Mouse (Mus musculus) heart, embryonic 13.5 days (tissue): ENCODE results near the gene Supt5. TPM values are rescaled to one million over a fixed set of nuclear protein-coding genes. Genes with fewer than 3 reads are reported as not detected.
"Not testable (repeated sequence)": the region's sequence is repeated elsewhere in the genome, so short reads cannot be mapped to it uniquely, and the experiment has no call there.

Experiments used
- ATAC-seq: fragments of 200-750 bp; cut with Nextera tagmentation; 2 replicates; pipeline ENCODE4 v1.8.0; 2017; ENCODE audit warnings: moderate TSS enrichment; ENCODE audit not compliant: insufficient number of reproducible peaks, low FRiP score, low TSS enrichment; ENCODE audit errors: extremely low read depth
- H3K27ac ChIP-seq: fragments of 300-500 bp; sonication (generic); replicated peaks from 2 replicates; pipeline ENCODE4 v1.5.1; 2015; ENCODE audit warnings: moderate library complexity, mild to moderate bottlenecking, inconsistent platforms
- H3K27me3 ChIP-seq: fragments of 300-500 bp; sonication (generic); replicated peaks from 2 replicates; pipeline ENCODE4 v1.6.1; 2015; ENCODE audit warnings: mild to moderate bottlenecking, inconsistent platforms
- H3K36me3 ChIP-seq: fragments of 300-500 bp; sonication (generic); 2 replicates; pipeline ENCODE4 v1.6.1; 2015; ENCODE audit warnings: mild to moderate bottlenecking, inconsistent platforms
- H3K4me1 ChIP-seq: fragments of 300-500 bp; sonication (generic); 2 replicates; pipeline ENCODE4 v1.6.1; 2015; ENCODE audit warnings: inconsistent platforms
- H3K4me2 ChIP-seq: fragments of 300-500 bp; sonication (generic); 2 replicates; pipeline ENCODE4 v1.6.1; 2015; ENCODE audit warnings: inconsistent platforms, mild to moderate bottlenecking, moderate library complexity
- H3K4me3 ChIP-seq: fragments of 300-500 bp; sonication (generic); 2 replicates; pipeline ENCODE4 v1.5.1; 2015; ENCODE audit warnings: moderate library complexity, mild to moderate bottlenecking, inconsistent platforms
- H3K9ac ChIP-seq: fragments of 300-500 bp; sonication (generic); 2 replicates; pipeline ENCODE4 v1.6.1; 2015; ENCODE audit warnings: inconsistent platforms, mild to moderate bottlenecking, moderate library complexity
- H3K9me3 ChIP-seq: fragments of 300-500 bp; sonication (generic); 2 replicates; pipeline ENCODE4 v1.6.1; 2016; ENCODE audit warnings: inconsistent platforms
- WGBS: fragments of 180-500 bp; shearing (Covaris S2); methylation state at CpG from one replicate; pipeline ENCODE4 v1.1.7; 2015; ENCODE audit warnings: mixed read lengths; 5-methylcytosine and 5-hydroxymethylcytosine counted together
- polyA plus RNA-seq: library from polyadenylated mRNA; unstranded; fragments of >200 nt; fragmentation: Nextera tagmentation; extraction: Ambion mirVana; gene quantifications from 2 replicates; pipeline ENCODE4 v1.2.1, GENCODE M21; 2015

Supt5 gene
- polyA plus RNA-seq = 60.1 and 62.3 TPM in 2 replicates

GRCm38 (mm10) chr7:28338108-28338998 lies at the start of gene Supt5:
Gene Supt5 (minus strand): TSS chr7:28338746.
- WGBS = under 1% methylated on average over 77 of the region's 77 CpGs

GRCm38 (mm10) chr7:28387384-28387783 lies 48.8 kb upstream of the Supt5 start:
- ATAC-seq = not testable (repeated sequence)
- 84% methylated on average over 7 of the region's 7 CpGs for WGBS

More at GRCm38 (mm10) chr7:28338108-28338998, at the start of gene Supt5:
- Histone ChIP-seq H3K9ac (peak within 1 kb of the TSS; percentile 95), H3K9me3 (no peaks in the 10 kb centered on the region), H3K4me1 (peaks cover 21% of the 10 kb centered on the region), H3K27ac (peak within 1 kb of the TSS; percentile 91), H3K4me3 (peak within 1 kb of the TSS; percentile 79), H3K36me3 (peaks cover 24% of the 10 kb centered on the region), H3K27me3 (no peaks in the 10 kb centered on the region), H3K4me2 (peak within 1 kb of the TSS; percentile 77)
- ATAC-seq = peak; percentile 98

GRCm38 (mm10) chr7:28386877-28387276 lies 48.3 kb upstream of the Supt5 start:
- not testable (repeated sequence) for H3K9ac ChIP-seq, H3K27me3 ChIP-seq, H3K4me3 ChIP-seq, H3K27ac ChIP-seq, H3K4me2 ChIP-seq, H3K9me3 ChIP-seq, ATAC-seq
- H3K36me3 ChIP-seq = peaks cover 54% of the 10 kb centered on the region
- WGBS = 78% methylated on average over 6 of the region's 6 CpGs
- H3K4me1 ChIP-seq = peaks cover 31% of the 10 kb centered on the region

More at GRCm38 (mm10) chr7:28387384-28387783, 48.8 kb upstream of the Supt5 start:
- Histone ChIP-seq H3K4me1 (peaks cover 29% of the 10 kb centered on the region), H3K36me3 (peaks cover 54% of the 10 kb centered on the region)
- H3K27ac ChIP-seq, H3K27me3 ChIP-seq, H3K4me3 ChIP-seq, H3K9me3 ChIP-seq, H3K4me2 ChIP-seq, H3K9ac ChIP-seq: not testable (repeated sequence)

GRCm38 (mm10) chr7:28386462-28386861 lies 47.9 kb upstream of the Supt5 start:
- Histone ChIP-seq H3K27me3 (no peaks in the 10 kb centered on the region), H3K36me3 (peaks cover 54% of the 10 kb centered on the region), H3K27ac (no peak overlapping the region), H3K9ac (peak overlapping the region; percentile 24; the same call in 1 of the 2 replicates), H3K9me3 (no peaks in the 10 kb centered on the region), H3K4me2 (no peak overlapping the region), H3K4me1 (peaks cover 31% of the 10 kb centered on the region), H3K4me3 (no peak overlapping the region)
- no peak for ATAC-seq
- 9% methylated on average over 4 of the region's 4 CpGs for WGBS

GRCm38 (mm10) chr7:28386007-28386406 lies 47.5 kb upstream of the Supt5 start:
- Histone ChIP-seq H3K4me2 (no peak overlapping the region), H3K4me1 (peaks cover 33% of the 10 kb centered on the region), H3K9me3 (no peaks in the 10 kb centered on the region), H3K27me3 (no peaks in the 10 kb centered on the region), H3K4me3 (no peak overlapping the region), H3K36me3 (peaks cover 54% of the 10 kb centered on the region), H3K27ac (no peak overlapping the region), H3K9ac (peak overlapping the region; percentile 24; the same call in 1 of the 2 replicates)
- WGBS = 72% methylated on average over 7 of the region's 7 CpGs
- ATAC-seq = no peak

GRCm38 (mm10) chr7:28385196-28385595 lies 46.6 kb upstream of the Supt5 start:
- WGBS = 89% methylated on average over 9 of the region's 9 CpGs
- Histone ChIP-seq H3K27ac (no peak overlapping the region), H3K4me3 (no peak overlapping the region), H3K36me3 (peaks cover 46% of the 10 kb centered on the region), H3K4me2 (no peak overlapping the region), H3K4me1 (peaks cover 41% of the 10 kb centered on the region), H3K9ac (no peak overlapping the region), H3K27me3 (no peaks in the 10 kb centered on the region), H3K9me3 (no peaks in the 10 kb centered on the region)
- ATAC-seq = no peak

- Histone ChIP-seq H3K27me3 (no peaks in the 10 kb centered on the region), H3K4me1 (peaks cover 51% of the 10 kb centered on the region), H3K4me2 (peak overlapping the region; percentile 88; the same call in 1 of the 2 replicates), H3K9me3 (no peaks in the 10 kb centered on the region), H3K27ac (0 out of 2 replicates have a peak overlapping the region, but pooled peaks have one; percentile 5), H3K36me3 (peaks cover 36% of the 10 kb centered on the region), H3K4me3 (no peak overlapping the region), H3K9ac (no peak overlapping the region)
- no peak for ATAC-seq
- 84% methylated on average over 6 of the region's 6 CpGs for WGBS
These were observed 45.6 kb upstream of the Supt5 start for GRCm38 (mm10) chr7:28384162-28384561.

GRCm38 (mm10) chr7:28383606-28384005 lies 45.1 kb upstream of the Supt5 start:
- Histone ChIP-seq H3K4me1 (peaks cover 51% of the 10 kb centered on the region), H3K9ac (peak overlapping the region; percentile 85), H3K4me2 (peak overlapping the region; percentile 88), H3K9me3 (no peaks in the 10 kb centered on the region), H3K27ac (peak overlapping the region; percentile 100), H3K4me3 (no peak overlapping the region), H3K36me3 (peaks cover 31% of the 10 kb centered on the region), H3K27me3 (no peaks in the 10 kb centered on the region)
- ATAC-seq = no peak
- 77% methylated on average over 4 of the region's 4 CpGs for WGBS

GRCm38 (mm10) chr7:28382981-28383396 lies 44.4 kb upstream of the Supt5 start:
- peaks cover 54% of the 10 kb centered on the region for H3K4me1 ChIP-seq

GRCm38 (mm10) chr7:28382347-28382951 lies 43.9 kb upstream of the Supt5 start:
- no peak for ATAC-seq
- Histone ChIP-seq H3K9ac (peak overlapping the region; percentile 85), H3K4me1 (peaks cover 60% of the 10 kb centered on the region), H3K4me3 (peak overlapping the region; percentile 46), H3K9me3 (no peaks in the 10 kb centered on the region), H3K27ac (peak overlapping the region; percentile 100), H3K4me2 (peak overlapping the region; percentile 88), H3K36me3 (peaks cover 26% of the 10 kb centered on the region), H3K27me3 (no peaks in the 10 kb centered on the region)
- 41% methylated on average over 9 of the region's 12 CpGs for WGBS

More at GRCm38 (mm10) chr7:28382981-28383396, 44.4 kb upstream of the Supt5 start:
- H3K9me3 ChIP-seq = no peaks in the 10 kb centered on the region
- H3K4me2 ChIP-seq = peak overlapping the region; percentile 88
- H3K36me3 ChIP-seq = peaks cover 26% of the 10 kb centered on the region
- 9% methylated on average over 11 of the region's 11 CpGs for WGBS
- H3K4me3 ChIP-seq = peak overlapping the region; percentile 46
- H3K27ac ChIP-seq = peak overlapping the region; percentile 100
- peak; percentile 38 for ATAC-seq
- H3K27me3 ChIP-seq = no peaks in the 10 kb centered on the region
- H3K9ac ChIP-seq = peak overlapping the region; percentile 85

GRCm38 (mm10) chr7:28381938-28382337 lies 43.4 kb upstream of the Supt5 start:
- Histone ChIP-seq H3K9ac (peak overlapping the region; percentile 85), H3K4me2 (peak overlapping the region; percentile 88), H3K27ac (peak overlapping the region; percentile 100), H3K36me3 (peaks cover 29% of the 10 kb centered on the region), H3K4me1 (peaks cover 65% of the 10 kb centered on the region), H3K9me3 (no peaks in the 10 kb centered on the region), H3K4me3 (peak overlapping the region; percentile 46), H3K27me3 (no peaks in the 10 kb centered on the region)
- WGBS = under 1% methylated on average over 20 of the region's 20 CpGs
- ATAC-seq = peak; percentile 35; the same call in 1 of the 2 replicates
